Mouse (Mus musculus) limb, embryonic 10.5 days (tissue): Measurements from ENCODE around the gene Arl6ip5. TPM values are rescaled to one million over a fixed set of nuclear protein-coding genes. Genes with fewer than 3 reads are reported as not detected.

ENCODE experiments used
- DNase-seq: peaks from one replicate; pipeline ENCODE4 v3.0.0-alpha.2; 2017; ENCODE audit warnings: low spot score
- H3K27ac ChIP-seq: fragments of 300-500 bp; sonication (generic); 2 replicates; pipeline ENCODE4 v1.5.1; 2016; ENCODE audit warnings: mild to moderate bottlenecking
- H3K27me3 ChIP-seq: fragments of 300-500 bp; sonication (generic); 2 replicates; pipeline ENCODE4 v1.6.1; 2016; ENCODE audit warnings: low read depth, mild to moderate bottlenecking; ENCODE audit not compliant: poor library complexity, severe bottlenecking
- H3K36me3 ChIP-seq: fragments of 300-500 bp; sonication (generic); 2 replicates; pipeline ENCODE4 v1.6.1; 2016; ENCODE audit warnings: mild to moderate bottlenecking, moderate library complexity
- H3K4me1 ChIP-seq: fragments of 300-500 bp; sonication (generic); 2 replicates; pipeline ENCODE4 v1.6.1; 2016
- H3K4me3 ChIP-seq: fragments of 300-500 bp; sonication (generic); 2 replicates; pipeline ENCODE4 v1.5.1; 2016; ENCODE audit warnings: mild to moderate bottlenecking, moderate library complexity
- H3K9me3 ChIP-seq: fragments of 300-500 bp; sonication (generic); replicated peaks from 2 replicates; pipeline ENCODE4 v1.6.1; 2016; ENCODE audit warnings: mild to moderate bottlenecking
- WGBS: fragments of 180-500 bp; shearing (Covaris S2); methylation state at CpG from one replicate; pipeline ENCODE4 v1.1.7; 2016; 5-methylcytosine and 5-hydroxymethylcytosine counted together
- polyA plus RNA-seq: library from polyadenylated mRNA; unstranded; fragments of >200 nt; fragmentation: Nextera tagmentation; extraction: Ambion mirVana; gene quantifications from 2 replicates; pipeline ENCODE4 v1.2.1, GENCODE M21; 2016

Gene Arl6ip5
- polyA plus RNA-seq, 1 experiment from 2014 or later, result 27.5 TPM

- Histone ChIP-seq H3K4me3 (no peak overlapping the region), H3K9me3 (no peaks in the 10 kb centered on the region), H3K27ac (no peak overlapping the region), H3K4me1 (peaks cover 33% of the 10 kb centered on the region), H3K36me3 (no peaks in the 10 kb centered on the region), H3K27me3 (no peaks in the 10 kb centered on the region)
- WGBS, result 40% methylated on average over 6 of the region's 6 CpGs
- no peak for DNase-seq
Measured at GRCm38 (mm10) chr6:97278878-97279277, 68.4 kb downstream of the Arl6ip5 start.

Other genes starting within 250 kb of the Arl6ip5 start
- 0.48 and 0.56 TPM in 2 replicates for gene Fam19a4, start 150.3 kb upstream of the Arl6ip5 start, polyA plus RNA-seq
- gene Eogt, start 61.5 kb upstream of the Arl6ip5 start, polyA plus RNA-seq, result 20.8 and 22.0 TPM in 2 replicates
- gene Tmf1, start 31.6 kb upstream of the Arl6ip5 start, polyA plus RNA-seq, result 20.9 and 27.8 TPM in 2 replicates
- 85.0 and 96.2 TPM in 2 replicates for gene Uba3, start 5.0 kb upstream of the Arl6ip5 start, polyA plus RNA-seq
- gene Lmod3, start 42.1 kb downstream of the Arl6ip5 start, polyA plus RNA-seq, result 0.13 TPM in 1 of 2 replicates, not detected in the other